Mouse (Mus musculus) mouse embryonic stem cell (cell line): ENCODE measurements around the gene Lrfn4.
"Not testable (repeated sequence)": the region's sequence is repeated elsewhere in the genome, so short reads cannot be mapped to it uniquely, and the experiment has no call there.

Experiments used
- in situ Hi-C, 2 experiments: fragments of 300-500 bp; cut with MboI; formaldehyde crosslinking; loops; 1 replicate in 1 of 2; 3 replicates in 1 of 2; pipeline ENCODE4 v1.14.3; 2019 to 2020; ENCODE audit warnings: low sequenced_read_pairs in 2 of 2, low pct_unique_long_range_greater_than_20kb in 1 of 2, mixed read lengths in 1 of 2; ENCODE audit not compliant: unreplicated experiment in 1 of 2

The Lrfn4 gene

DNA sequence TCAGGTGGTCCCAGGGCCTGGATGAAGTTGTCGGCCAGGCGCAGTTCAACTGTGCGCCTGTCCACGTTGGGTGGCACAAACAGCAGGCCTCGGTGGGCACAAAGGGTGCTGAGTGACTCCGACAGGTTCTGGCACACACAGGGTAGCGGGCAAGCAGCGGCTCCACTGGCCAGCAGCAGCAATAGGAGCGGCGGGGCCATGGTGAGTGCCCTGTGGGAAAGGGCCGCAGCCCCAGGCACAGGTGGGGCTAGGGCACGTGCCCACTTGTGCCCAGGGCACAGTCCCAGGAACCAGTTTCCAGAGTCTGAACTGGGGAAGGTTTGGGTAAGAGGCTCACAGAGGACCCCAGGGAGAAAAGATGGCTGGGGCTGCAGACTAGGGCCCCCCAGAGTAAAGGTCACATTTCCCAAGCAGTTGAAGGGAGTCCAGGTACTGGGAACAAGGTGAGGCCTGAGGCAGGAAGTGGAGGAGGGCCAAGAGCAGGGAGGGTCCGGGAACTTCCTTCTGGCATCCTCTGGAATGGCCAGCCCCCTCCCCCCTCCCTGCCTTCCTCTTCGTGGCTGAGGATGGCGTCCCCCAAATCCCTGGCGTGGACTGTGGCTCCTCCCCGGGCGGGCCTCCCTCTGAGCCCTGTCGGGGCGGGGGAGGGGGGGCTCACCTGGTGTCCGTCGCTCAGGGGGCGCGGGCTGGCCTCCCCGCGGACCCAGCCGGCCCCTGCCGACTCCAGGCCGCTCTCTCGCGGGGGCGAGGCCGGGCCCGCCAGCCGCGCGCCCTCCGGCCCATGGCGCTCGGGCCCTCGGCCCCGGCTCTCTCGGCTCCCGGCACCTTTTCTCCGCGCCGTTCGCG, 939 bp downstream of the Lrfn4 start:
- in situ Hi-C loops: no loop called here

DNA sequence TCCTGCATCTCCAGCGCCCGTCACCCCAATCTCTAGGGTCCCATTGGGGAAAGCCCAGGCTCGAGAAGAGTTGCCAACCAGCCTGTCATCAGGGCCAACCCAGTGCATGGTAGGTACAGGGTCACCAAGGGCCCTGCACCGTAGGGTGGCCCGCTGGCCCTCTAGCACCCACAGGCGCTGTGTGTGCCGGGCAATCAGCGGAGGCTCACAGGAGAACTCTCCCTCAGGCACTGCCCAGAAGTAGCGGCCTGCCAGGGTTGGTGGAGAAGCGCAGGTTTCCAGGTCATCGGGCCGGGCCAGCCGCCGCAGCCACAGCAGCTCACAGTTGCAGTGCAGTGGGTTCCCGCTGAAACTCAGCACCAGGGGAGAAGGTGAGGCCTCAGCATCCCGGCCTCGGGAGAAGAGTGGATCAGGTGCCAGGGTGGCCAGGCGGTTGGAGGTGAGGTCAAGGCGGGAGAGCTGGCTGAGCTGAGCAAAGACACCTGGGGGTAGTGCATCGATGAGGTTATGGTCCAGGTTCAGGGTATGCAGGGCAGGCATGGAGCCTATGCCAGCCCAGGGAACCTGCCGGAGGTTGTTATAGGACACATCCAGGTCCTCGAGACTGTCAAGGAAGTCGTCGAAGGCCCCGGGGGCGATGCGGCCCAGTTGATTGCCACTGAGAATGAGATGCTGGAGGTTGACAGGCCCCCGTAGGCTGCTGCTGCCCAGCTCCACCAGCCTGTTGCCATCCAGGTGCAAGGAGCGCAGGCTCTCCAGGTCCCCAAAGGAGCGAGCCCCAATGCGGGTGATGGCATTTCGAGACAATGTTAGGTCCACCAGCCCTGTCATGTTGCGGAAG, 1.8 kb downstream of the Lrfn4 start:
- in situ Hi-C loops: no loop called here

DNA sequence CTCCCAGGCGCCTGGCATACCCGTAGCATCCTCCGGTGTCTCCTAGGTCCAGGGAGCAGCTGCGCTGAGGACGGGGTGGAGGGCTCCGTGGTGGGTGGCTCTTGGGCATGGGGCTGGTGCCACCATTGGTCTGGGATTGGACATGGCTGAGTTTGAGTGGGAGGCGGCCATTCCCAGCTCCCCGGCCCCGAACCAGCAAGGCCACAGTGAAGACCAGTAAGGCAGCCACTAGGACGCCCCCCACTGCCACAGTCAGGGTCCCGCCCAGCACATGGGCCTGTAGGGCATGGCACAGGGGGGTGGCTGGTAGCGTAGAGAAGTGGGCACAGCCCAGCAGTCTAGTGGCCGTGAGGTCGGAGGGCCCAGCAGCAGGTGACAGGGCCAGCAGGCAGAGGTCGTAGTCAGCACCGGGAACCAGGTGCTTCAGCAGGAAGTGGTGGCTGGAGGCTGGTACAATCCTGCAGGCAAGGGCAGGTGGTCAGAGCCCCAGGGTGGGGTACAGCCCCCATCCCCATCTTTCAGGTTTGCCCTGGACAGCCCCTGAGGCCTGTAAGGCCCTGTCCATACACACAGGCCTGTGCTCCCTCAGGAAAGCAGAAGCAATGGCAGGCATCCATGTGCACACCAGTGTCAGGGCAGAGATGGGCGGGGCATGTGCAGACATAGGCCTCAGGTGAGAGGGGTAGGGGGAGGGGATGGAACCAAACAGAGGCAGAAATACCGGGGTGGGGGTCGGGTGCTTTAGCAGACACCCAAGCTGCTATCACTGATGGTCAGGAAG, 3.1 kb downstream of the Lrfn4 start:
- in situ Hi-C loops: no loop called here

DNA sequence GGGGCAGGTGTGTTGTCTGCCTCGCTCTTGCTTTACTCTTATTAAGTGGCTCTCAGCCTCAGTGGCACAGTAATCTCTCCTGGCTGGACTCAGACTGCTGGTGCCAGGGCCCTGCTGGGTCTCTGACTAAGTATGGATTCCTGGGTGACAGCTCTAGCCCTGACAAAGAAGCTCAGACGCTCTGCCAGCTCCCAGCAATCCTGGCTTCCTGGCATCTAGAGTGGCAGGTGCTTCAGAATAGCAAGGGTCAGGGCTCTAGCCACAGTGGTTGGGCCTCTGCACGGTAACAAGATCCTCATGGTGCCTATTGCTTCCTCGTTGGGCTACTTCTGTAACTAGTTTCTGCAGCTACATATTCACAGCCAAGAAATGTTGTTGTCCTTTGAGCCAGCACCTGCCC, 5.4 kb downstream of the Lrfn4 start:
- in situ Hi-C loops: no loop called here

DNA sequence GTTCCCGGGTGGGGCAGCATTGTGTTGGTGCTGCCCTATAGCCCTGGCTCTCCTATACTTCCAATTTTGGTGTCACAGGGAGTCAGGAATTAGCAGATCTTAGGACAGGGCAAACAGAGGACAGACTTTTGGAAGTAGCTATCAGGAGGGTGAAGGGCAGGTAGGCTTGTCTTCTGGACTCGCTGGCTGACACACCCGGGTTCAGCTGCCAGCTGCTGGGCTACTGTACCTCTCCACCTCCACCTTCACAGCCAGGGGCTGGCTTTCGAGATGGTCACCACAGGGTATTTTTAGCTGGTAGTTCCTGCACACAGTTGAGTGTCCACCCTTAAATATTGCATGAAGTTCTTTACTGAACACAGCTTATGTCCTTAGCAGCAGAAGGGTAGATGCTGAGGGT, 7.0 kb downstream of the Lrfn4 start:
- in situ Hi-C loops: no loop called here

DNA sequence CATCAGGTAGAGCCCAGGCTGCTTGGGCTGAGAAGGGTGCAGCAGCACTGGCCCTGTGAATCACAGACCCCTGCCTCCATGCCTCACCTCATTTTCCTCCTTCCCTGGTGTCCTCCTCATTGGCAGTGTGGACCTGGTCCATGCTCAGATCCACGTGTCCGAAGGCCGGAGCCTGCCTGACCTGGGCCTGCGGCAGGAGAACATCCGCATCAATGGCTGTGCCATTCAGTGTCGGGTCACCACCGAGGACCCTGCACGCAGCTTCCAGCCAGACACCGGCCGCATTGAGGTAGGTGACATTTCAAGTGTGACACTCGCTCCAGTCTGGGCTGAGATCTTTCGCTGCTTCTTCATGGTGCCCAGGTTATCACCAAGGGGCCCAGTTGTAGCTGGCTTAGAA, 8.1 kb downstream of the Lrfn4 start:
- in situ Hi-C loops: no loop called here

DNA sequence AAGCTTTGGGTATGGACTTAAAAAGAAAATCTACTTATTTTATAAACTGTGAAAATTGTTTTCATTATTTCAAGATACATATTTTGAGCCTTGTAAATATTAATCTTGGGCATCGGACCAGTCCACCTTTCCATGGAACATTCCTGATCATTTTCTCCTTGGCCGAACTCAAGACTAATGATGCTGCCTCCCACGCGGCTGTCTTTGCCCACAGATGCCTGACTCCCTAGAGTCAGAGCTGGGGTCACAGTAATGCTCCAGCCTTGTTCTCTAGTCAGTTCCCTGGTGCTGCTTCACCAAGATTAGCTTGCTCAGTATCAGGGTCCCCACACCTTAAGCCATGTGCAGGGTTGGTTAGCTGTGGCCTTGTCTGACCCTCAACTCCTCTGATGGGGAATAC, 9.8 kb downstream of the Lrfn4 start:
- in situ Hi-C loops: no loop called here

DNA sequence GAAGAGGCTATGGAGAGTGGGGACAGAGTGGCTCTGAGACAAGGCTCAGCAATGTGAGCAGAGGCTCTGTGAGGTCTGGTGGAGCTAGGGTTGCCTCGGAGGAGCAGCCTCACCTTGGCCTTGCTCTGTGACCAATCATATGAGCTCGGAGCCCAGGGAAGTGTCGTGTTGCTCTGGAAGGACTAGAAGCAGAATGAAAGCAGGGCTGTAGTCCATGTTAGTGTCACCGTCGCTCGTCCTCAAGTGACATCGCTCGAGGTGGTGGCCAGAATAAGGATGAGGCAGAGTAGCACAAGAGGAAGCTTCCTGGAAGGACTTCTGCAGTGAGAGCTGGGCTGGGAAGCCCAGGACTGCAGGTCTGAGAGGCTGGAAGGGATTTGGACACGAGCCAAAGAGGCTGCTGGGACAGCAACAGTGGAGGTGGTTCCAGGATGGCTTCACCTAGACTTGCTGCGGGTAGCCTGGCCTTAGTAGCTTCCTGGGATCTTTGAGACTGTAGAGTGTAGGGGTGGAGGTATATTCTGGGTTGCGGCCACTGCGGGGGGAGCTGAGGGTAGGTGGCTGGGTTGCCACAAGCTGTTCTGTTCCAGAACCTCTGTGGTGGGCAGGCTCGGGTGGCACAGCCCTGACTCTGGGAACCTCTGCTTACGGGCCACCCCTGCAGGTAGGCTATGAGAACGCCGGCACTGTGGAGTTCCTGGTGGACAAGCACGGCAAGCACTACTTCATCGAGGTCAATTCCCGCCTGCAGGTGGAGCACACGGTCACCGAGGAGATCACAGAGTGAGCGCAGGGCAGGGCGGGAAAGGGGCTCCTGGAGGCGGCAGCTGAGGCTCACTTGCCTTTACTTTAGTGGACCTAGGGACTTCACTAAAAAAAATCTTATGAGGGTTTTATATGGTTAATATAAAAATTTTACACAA, 11.4 kb downstream of the Lrfn4 start:
- in situ Hi-C loops: no loop called here

DNA sequence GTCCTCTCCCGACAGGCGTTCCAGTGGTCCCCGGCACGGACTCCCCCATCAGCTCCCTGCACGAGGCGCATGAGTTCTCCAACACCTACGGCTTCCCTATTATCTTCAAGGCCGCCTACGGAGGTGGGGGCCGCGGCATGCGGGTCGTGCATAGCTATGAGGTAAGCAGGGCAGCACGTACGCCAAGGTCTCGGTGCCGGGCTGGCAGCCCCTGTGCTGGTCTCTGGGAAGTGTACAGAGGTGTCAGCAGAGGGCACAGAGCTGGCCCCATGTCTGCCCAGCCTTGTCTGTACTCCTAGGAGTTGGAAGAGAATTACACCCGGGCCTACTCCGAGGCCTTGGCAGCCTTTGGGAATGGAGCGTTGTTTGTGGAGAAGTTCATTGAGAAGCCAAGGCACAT, 13.0 kb downstream of the Lrfn4 start:
- in situ Hi-C loops: no loop called here

DNA sequence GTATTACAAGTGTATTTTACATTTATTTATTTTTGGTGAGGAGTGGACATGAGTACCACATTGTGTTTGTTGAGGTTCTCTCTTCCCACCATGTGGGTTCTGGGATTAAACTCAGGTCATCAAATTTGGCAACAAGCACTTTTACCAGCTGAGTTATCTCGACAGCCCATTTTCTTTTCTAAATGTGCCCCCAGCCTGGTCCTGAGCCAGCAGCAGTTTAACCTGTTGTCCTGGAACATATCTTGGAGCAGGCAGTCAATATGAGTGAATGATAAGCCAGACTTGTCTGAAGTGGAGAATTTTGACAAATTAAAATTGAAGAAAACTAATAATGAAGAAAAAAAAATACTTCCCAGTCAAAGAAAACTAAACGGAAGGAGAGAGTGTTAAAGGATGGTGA, 19.4 kb downstream of the Lrfn4 start:
- in situ Hi-C loops: no loop called here

DNA sequence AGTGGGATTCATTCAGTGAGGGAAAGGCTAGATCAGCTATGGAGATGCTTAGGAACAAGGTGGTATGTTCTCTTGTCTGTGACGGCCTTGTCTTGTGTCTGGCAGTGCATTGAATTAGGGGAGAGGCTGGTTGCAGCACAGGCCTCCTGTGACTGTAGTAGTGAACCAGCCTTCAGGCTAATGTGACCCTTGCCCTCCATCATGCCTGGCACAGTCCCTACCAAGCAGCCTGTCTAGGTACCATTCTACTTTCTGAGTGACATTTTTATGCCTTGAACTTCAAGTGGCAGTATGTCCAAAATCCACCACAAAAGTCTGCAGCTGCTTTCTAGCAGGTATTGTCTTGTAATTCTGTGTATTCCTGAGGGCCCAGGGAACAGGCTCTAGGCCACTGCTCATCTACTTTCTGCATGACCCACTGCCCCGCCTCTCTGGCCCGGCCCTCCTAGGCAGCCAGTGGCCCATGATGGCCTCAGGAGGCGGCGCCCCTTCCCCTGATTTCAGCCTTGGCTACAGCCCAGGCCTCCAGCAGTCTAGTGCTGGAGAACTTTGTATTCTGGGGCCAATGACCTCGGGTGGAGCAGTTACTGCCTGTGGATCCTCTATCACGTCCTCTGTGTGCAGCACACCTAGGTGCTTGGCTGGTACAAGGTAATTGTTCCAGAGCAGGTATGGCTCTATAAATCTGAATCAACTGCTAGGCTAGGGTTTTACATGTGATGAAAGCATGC, 21.5 kb downstream of the Lrfn4 start:
- in situ Hi-C loops: no loop called here

DNA sequence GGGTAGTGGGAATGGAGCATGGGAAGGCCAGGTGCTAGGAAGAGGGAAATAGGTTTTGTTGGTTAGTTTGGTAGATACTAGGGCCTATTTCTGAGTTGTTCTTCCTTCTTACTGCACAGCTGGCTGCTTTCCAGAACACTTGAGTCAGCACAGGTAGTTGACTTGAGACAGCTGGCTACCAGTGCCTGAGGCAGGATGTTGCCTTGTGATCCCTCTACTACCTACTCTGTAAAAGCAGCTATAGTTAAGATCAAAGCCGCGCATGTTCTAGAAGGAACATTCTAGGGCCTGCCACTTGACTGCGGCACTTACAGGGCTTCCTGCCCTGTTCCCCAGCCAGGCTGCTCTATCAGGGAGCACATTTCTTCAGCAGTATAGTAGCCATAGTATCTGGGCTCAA, 25.4 kb downstream of the Lrfn4 start:
- in situ Hi-C loops: no loop called here

DNA sequence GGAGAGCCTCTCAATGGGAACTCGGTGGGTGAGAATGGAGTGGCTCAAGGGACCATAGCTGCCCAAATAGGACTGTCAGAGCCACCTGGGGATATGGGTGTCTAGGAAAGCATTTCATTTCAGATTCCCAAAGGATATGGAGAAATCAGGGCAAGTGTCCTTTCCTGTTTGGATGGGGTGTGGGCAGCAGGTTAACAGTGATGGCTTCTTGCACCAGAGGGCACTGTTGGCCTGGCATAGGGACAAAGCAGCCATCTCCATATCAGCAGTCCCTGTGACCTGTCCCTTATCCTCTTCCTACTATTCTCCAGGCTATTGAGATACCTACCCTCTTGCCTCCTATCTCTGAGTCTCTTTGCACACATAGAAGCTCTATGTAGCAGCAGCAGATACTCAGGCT, 26.4 kb downstream of the Lrfn4 start:
- in situ Hi-C loops: no loop called here

DNA sequence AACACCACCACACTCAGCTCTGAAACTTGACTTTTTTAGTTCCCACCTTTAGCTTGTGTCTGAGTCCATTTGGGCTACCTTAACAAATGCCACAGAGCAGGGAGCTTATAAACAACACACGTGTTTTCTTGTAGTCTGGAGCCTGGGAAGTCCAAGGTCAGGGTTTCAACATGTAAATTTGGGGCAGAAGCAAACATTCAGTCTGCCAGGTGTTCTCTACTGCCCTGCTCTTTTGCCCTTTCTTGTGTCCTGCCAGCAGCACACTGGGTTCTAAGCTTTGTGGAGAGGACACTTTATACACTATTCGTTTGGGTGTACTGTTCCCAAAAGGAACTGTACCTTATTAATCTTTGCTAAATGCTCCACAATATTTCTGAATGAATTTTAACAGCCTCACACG, 27.0 kb downstream of the Lrfn4 start:
- in situ Hi-C loops: no loop called here

DNA sequence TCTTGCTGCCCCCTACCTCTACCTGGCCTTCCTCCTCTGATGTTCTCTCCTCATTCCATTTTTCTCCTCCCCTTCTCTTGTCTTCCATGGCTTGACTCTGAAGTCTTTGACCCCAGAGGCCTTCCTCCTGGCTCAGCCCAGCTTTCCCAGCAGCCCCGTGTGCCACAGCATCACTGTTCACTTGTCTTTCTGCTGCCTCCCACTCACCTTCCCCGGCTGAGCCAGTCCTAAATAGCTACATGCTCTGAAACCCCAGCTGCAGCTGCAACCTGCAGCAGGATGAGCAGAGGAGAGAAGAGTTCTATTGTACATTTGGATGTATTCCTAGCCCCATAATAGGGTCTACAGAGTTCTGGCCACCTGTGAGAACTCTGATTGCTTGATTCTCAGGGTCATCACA, 28.0 kb downstream of the Lrfn4 start:
- in situ Hi-C loops: no loop called here

DNA sequence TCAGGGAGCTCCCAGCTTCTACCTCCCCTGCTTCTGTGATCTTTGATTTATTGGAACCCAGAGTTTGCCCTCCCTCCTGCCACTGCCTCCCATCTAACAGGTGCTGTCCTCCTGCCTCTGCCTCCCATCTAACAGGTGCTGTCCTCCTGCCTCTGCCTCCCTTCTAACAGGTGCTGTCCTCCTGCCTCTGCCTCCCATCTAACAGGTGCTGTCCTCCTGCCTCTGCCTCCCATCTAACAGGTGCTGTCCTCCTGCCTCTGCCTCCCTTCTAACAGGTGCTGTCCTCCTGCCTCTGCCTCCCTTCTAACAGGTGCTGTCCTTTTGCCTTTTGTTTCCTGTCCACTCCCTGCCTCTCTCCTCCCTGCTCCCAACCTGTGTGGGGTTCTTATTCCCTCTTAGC, 28.7 kb downstream of the Lrfn4 start:
- in situ Hi-C loops: not testable (repeated sequence)

DNA sequence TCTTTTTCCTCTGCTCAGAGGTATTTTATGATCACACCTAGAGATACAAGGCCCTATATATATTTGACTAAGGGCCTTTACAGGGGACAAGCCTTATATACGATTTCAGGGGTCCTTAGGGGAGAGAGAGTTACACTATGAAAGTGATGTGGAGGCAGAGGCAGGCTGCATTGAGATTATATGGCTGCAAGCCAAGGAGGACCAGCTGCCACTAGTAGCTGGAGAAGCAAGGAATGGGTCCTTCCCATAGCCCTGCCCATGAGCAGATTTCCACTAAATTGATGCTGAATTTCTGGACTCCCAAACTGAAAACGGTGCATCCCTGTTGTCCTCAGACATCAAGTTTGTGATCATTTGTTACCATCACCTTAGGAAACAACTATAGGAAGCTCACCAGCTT, 31.6 kb downstream of the Lrfn4 start:
- in situ Hi-C loops: no loop called here

DNA sequence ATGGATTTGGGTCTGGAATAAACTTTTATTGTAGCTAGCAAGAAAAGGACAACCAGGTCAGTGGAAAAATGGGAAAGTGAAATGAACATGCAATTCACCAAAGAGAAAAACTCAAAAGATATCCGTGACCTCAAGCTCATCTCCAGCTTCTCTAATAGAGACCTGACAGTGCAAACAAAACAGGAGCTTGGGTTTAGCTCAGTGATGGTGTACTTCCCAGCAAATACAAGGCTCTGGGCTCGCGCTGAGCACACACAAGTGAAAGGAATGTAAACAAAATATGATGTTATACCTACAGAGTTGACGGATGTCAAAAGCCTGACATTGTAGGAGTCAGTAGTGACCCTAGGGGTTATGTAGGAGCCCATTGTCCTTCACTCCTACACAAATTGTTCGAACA, 36.2 kb downstream of the Lrfn4 start:
- in situ Hi-C loops: no loop called here
